Mouse (Mus musculus): ENCODE measurements around the gene Lamb3. TPM values are rescaled to one million over a fixed set of nuclear protein-coding genes. Genes with fewer than 3 reads are reported as not detected.

The Lamb3 gene
- polyA plus RNA-seq, 1 experiment from 2014 or later = 4.3 TPM

DNA sequence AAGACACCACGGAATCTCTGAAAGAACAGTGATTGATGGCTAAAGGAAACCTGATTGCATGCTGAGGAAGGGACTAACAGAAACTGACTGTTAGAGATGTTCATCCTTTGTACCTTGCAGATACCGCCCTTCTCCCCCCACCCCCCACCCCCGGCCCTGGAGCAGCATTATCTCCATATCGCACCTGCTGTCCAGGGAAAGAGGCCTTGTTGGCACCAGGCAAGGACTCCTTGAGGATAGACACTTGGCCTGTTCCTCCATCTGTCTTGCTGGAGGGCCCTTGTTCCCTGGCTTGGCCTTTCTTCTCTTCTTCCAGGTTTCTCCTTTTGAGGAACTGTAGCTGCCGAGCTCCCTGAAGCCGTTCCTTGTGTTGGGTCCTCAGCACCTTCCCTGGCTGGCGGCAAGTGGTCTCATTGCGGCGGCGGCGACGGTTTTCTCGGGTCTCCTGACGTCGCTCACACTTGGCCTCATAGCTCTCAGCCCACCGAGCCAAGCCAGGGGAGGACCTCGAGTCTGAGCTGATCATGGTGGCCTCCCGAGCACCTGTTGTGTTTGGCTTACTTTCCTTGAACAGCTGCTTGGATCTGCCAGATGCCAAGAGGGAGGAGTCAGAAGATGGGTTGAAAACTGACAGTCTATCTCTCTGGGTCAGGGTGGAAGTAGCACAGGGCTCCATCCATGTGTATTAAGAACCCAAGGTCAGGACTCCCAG is 9.8 kb upstream of the Lamb3 start:
- no peak overlapping the region for H3K9ac ChIP-seq (ENCODE audit: low read depth, low read length)
- no peaks in the 10 kb centered on the region for H3K9me3 ChIP-seq (ENCODE audit: control insufficient read depth, low read length)
- ATAC-seq = 0 out of 2 replicates have a peak, but pooled peaks have one; percentile 6
- no peak overlapping the region for H3K4me2 ChIP-seq (ENCODE audit: low read depth, low read length)
- H3K4me1 ChIP-seq (ENCODE audit: control insufficient read depth, insufficient read depth, low read length) = no peaks in the 10 kb centered on the region
- 85% methylated on average over 18 of the region's 18 CpGs for WGBS
- H3K27me3 ChIP-seq (replicated peaks; ENCODE audit: control insufficient read depth, insufficient read depth, low read length) = no peaks in the 10 kb centered on the region
- H3K27ac ChIP-seq (ENCODE audit: low read length) = no peak overlapping the region
- no peaks in the 10 kb centered on the region for H3K36me3 ChIP-seq (ENCODE audit: control insufficient read depth, insufficient read depth, low read length)
- no peak overlapping the region for H3K4me3 ChIP-seq (ENCODE audit: low read length)

DNA sequence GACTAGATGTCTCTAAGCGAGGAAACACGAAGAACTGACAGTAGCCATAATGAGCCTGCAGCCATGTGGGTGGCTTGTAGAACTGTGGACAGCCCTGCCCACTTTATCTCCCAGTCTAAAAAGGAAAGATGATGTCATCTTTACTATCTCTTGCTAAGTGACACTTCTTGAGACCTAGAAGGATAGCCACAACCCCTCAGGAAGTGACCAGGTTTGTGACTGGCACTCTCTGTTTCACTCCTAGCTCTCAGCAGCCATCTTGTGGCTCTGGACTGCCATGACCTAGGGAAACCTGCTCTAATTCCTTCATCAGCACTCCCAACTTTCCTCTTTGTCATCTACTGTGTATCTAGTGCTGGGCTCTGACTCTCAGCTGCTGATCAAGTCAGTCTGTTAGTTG is 9.2 kb upstream of the Lamb3 start:
- peak; percentile 40; the same call in 1 of the 2 replicates for ATAC-seq
- Histone ChIP-seq H3K27me3 (replicated peaks; ENCODE audit: control insufficient read depth, insufficient read depth, low read length) (no peaks in the 10 kb centered on the region), H3K4me1 (ENCODE audit: control insufficient read depth, insufficient read depth, low read length) (no peaks in the 10 kb centered on the region), H3K9ac (ENCODE audit: low read depth, low read length) (no peak overlapping the region), H3K4me3 (ENCODE audit: low read length) (no peak overlapping the region), H3K27ac (ENCODE audit: low read length) (no peak overlapping the region), H3K36me3 (ENCODE audit: control insufficient read depth, insufficient read depth, low read length) (no peaks in the 10 kb centered on the region), H3K4me2 (ENCODE audit: low read depth, low read length) (no peak overlapping the region), H3K9me3 (ENCODE audit: control insufficient read depth, low read length) (no peaks in the 10 kb centered on the region)
- WGBS = 97% methylated on average over 2 of the region's 2 CpGs

DNA sequence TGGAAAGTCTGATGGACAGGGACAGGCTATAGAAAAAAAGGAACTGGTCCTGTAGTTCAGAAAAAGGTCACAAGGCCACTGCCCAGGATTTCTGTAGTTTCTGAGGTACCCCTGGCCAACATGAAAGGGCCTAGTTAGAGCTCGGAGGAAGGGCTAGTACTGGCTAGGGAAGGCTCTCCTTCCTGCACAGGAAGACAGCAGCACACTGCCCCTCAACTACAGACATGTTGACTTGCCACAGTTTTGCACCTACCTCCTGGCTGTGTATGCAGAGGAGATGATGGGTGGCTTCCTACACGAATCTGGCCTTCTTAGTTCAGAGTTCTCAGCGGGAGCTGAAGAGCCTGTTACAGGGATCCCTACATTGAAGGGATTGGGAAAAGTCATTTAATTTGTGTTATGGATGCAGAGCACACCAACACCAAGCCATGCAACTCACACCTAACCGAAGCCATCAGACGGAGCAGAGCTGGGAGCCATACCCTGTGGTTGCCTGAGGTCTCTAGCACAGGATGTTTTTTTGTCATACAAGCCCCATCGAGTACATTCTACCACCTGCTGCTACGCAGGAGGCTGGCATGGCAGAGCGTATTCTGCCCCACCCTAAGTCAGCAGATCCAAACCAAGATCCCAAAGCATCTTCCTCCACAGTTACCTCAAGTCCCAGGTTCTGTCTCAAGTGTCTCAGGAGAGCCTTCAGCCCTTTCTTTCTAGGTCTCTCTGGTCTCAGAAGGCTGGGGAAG is 6.7 kb upstream of the Lamb3 start:
- H3K4me3 ChIP-seq (ENCODE audit: low read length) = no peak overlapping the region
- no peak overlapping the region for H3K4me2 ChIP-seq (ENCODE audit: low read depth, low read length)
- H3K27ac ChIP-seq (ENCODE audit: low read length) = no peak overlapping the region
- no peak overlapping the region for H3K9ac ChIP-seq (ENCODE audit: low read depth, low read length)
- 83% methylated on average over 8 of the region's 8 CpGs for WGBS
- no peaks in the 10 kb centered on the region for H3K36me3 ChIP-seq (ENCODE audit: control insufficient read depth, insufficient read depth, low read length)
- no peaks in the 10 kb centered on the region for H3K27me3 ChIP-seq (replicated peaks; ENCODE audit: control insufficient read depth, insufficient read depth, low read length)
- H3K4me1 ChIP-seq (ENCODE audit: control insufficient read depth, insufficient read depth, low read length) = no peaks in the 10 kb centered on the region
- ATAC-seq = no peak
- H3K9me3 ChIP-seq (ENCODE audit: control insufficient read depth, low read length) = no peaks in the 10 kb centered on the region

DNA sequence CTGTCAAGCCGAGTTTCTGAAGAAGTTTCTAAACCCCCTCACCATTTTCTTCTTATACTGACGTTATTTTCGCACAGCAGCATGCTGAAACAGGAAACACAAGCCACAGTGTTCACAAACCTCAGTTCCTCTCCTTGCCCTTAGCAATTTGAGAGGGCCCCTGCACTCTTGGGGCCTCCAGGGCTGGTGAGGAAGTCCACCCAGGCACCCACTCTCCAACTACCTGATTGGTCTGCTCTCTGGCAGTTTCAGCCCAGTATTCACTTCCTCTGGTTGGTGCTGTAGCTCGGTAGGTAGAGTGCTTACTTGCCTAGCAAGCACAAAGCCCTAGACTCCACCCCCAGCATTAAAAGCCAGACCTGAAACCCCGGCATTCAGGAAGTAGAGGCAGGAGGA is 6.1 kb upstream of the Lamb3 start, which contains the start of gene Traf3ip3:
TSS of gene Traf3ip3 (minus strand) at position 321 of the 396 bp plus-strand sequence.
- no peaks in the 10 kb centered on the region for H3K36me3 ChIP-seq (ENCODE audit: control insufficient read depth, insufficient read depth, low read length)
- peak; percentile 56; the same call in 1 of the 2 replicates for ATAC-seq
- no peak within 1 kb of the TSS for H3K4me2 ChIP-seq (ENCODE audit: low read depth, low read length)
- H3K27ac ChIP-seq (ENCODE audit: low read length) = no peak within 1 kb of the TSS
- WGBS = 66% methylated on average over 5 of the region's 5 CpGs
- H3K9ac ChIP-seq (ENCODE audit: low read depth, low read length) = no peak within 1 kb of the TSS
- H3K27me3 ChIP-seq (replicated peaks; ENCODE audit: control insufficient read depth, insufficient read depth, low read length) = no peaks in the 10 kb centered on the region
- H3K4me1 ChIP-seq (ENCODE audit: control insufficient read depth, insufficient read depth, low read length) = no peaks in the 10 kb centered on the region
- H3K4me3 ChIP-seq (ENCODE audit: low read length) = no peak within 1 kb of the TSS
- no peaks in the 10 kb centered on the region for H3K9me3 ChIP-seq (ENCODE audit: control insufficient read depth, low read length)

DNA sequence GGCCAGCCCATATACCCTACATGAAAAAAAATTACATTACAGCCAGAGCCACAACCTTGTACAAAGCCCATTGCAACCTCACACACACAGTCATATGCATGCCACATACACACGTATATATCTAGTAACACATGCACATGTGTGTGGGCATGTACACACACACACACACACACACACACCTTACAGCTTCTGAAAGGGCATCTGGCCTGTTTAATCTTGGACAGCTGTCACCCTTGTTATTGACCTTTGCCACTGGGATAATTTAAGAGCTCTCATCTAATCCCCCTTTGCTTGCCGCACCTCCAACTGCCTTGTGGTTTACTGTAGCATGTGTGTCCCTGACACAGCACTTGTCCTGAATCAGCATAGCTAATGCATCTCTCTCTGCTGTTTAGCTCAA is 3.7 kb upstream of the Lamb3 start:
- WGBS = 55% methylated on average over 2 of the region's 2 CpGs
- Histone ChIP-seq H3K4me2 (ENCODE audit: low read depth, low read length) (no peak overlapping the region), H3K4me1 (ENCODE audit: control insufficient read depth, insufficient read depth, low read length) (no peaks in the 10 kb centered on the region), H3K27ac (ENCODE audit: low read length) (no peak overlapping the region), H3K36me3 (ENCODE audit: control insufficient read depth, insufficient read depth, low read length) (no peaks in the 10 kb centered on the region), H3K4me3 (ENCODE audit: low read length) (no peak overlapping the region), H3K9ac (ENCODE audit: low read depth, low read length) (no peak overlapping the region), H3K9me3 (ENCODE audit: control insufficient read depth, low read length) (no peaks in the 10 kb centered on the region), H3K27me3 (replicated peaks; ENCODE audit: control insufficient read depth, insufficient read depth, low read length) (no peaks in the 10 kb centered on the region)
- ATAC-seq = no peak

DNA sequence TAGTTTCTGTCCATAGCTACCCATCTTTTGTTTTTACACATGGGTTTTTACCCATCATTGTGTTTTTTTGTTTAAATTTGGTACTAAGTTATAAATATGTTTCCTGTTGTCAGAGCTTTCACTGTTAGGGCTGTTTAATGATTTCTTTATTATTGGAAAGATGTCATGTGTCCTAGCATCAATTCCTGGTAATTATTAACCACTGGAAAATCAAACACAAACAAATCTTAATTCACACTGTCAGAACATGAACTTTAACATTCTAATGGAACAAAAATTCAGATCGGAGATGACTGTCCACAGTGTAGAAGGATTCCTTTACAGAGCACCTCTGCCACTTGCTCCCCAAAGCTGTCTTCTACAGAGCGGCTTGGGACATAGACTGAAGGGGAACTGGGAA is 2.1 kb upstream of the Lamb3 start:
- H3K36me3 ChIP-seq (ENCODE audit: control insufficient read depth, insufficient read depth, low read length) = no peaks in the 10 kb centered on the region
- H3K4me2 ChIP-seq (ENCODE audit: low read depth, low read length) = no peak overlapping the region

DNA sequence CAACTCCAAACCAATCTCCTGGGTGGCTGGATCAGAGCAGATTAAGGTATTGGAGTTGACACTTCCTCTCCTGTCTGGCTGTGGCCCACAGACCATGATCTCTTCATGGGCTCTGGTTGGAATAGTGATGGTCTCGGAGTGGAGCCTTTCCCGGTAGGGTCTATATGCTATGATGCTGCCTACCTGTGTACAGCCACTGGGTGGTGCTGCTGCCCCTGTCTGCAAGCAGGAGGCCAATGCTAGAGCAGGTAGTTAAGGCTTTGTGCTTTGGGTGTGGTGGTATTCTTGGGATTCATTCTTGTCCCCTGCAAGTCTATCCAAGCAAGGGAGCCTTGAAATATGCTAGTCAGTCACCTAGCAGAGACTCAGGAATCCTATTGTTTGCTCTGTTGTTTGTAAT is 679 bp downstream of the Lamb3 start:
- 36% methylated on average over 2 of the region's 2 CpGs for WGBS
- no peak overlapping the region for H3K4me2 ChIP-seq (ENCODE audit: low read depth, low read length)
- no peak overlapping the region for H3K27ac ChIP-seq (ENCODE audit: low read length)
- no peaks in the 10 kb centered on the region for H3K36me3 ChIP-seq (ENCODE audit: control insufficient read depth, insufficient read depth, low read length)
- no peak overlapping the region for H3K9ac ChIP-seq (ENCODE audit: low read depth, low read length)
- no peaks in the 10 kb centered on the region for H3K27me3 ChIP-seq (replicated peaks; ENCODE audit: control insufficient read depth, insufficient read depth, low read length)
- no peaks in the 10 kb centered on the region for H3K4me1 ChIP-seq (ENCODE audit: control insufficient read depth, insufficient read depth, low read length)
- ATAC-seq = 0 out of 2 replicates have a peak, but pooled peaks have one; percentile 38
- no peak overlapping the region for H3K4me3 ChIP-seq (ENCODE audit: low read length)
- H3K9me3 ChIP-seq (ENCODE audit: control insufficient read depth, low read length) = no peaks in the 10 kb centered on the region

More for the DNA sequence above, 2.1 kb upstream of the Lamb3 start:
- ATAC-seq = no peak
- no peak overlapping the region for H3K9ac ChIP-seq (ENCODE audit: low read depth, low read length)
- H3K9me3 ChIP-seq (ENCODE audit: control insufficient read depth, low read length) = no peaks in the 10 kb centered on the region
- H3K27ac ChIP-seq (ENCODE audit: low read length) = no peak overlapping the region
- no peaks in the 10 kb centered on the region for H3K4me1 ChIP-seq (ENCODE audit: control insufficient read depth, insufficient read depth, low read length)
- WGBS = 63% methylated on average over 2 of the region's 2 CpGs
- H3K4me3 ChIP-seq (ENCODE audit: low read length) = no peak overlapping the region
- no peaks in the 10 kb centered on the region for H3K27me3 ChIP-seq (replicated peaks; ENCODE audit: control insufficient read depth, insufficient read depth, low read length)

DNA sequence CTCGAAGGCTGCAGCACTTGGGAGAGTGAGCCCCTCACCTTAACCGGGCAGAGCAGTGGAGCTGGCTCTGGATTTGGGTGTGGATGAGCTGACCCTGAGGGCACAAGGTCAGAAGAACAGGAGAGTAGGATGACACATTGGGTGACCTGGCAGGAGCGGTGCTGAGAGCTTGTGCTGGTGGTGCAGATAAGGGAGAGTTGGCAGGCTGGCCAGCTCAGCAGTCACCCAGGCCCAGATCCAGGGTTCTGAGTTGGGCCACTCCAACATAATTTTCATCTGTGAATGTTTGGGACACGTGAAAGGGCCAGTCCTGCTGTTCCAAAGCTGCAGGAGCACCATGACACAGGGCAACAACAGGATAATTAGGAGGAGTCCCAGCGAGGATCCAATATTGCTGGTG is 3.9 kb downstream of the Lamb3 start:
- Histone ChIP-seq H3K9ac (ENCODE audit: low read depth, low read length) (no peak overlapping the region), H3K36me3 (ENCODE audit: control insufficient read depth, insufficient read depth, low read length) (no peaks in the 10 kb centered on the region), H3K4me2 (ENCODE audit: low read depth, low read length) (no peak overlapping the region), H3K27me3 (replicated peaks; ENCODE audit: control insufficient read depth, insufficient read depth, low read length) (no peaks in the 10 kb centered on the region), H3K4me3 (ENCODE audit: low read length) (no peak overlapping the region), H3K4me1 (ENCODE audit: control insufficient read depth, insufficient read depth, low read length) (no peaks in the 10 kb centered on the region), H3K27ac (ENCODE audit: low read length) (no peak overlapping the region), H3K9me3 (ENCODE audit: control insufficient read depth, low read length) (no peaks in the 10 kb centered on the region)
- ATAC-seq = no peak
- 75% methylated on average over 5 of the region's 5 CpGs for WGBS

DNA sequence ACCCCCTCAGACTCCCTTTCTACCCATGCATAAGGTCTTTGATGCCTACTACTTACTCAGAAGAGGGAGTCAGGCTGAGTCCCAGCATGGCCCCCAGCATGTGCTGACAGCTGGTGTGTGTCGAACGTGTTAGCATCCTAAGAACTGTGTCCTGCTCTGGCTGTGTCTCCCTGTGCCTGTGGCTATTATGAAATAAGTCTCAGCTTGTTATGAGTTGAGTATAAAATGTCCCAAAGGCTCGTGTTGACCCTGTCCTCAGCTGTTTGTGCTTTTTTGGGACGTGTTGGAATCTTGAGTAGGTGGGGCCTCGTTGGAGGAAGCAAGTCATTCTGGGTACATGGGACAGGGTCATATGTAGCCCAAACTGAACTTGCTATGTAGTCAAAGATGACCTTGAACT is 6.6 kb downstream of the Lamb3 start:
- no peak overlapping the region for H3K4me2 ChIP-seq (ENCODE audit: low read depth, low read length)
- no peaks in the 10 kb centered on the region for H3K9me3 ChIP-seq (ENCODE audit: control insufficient read depth, low read length)
- ATAC-seq = no peak
- H3K36me3 ChIP-seq (ENCODE audit: control insufficient read depth, insufficient read depth, low read length) = no peaks in the 10 kb centered on the region
- H3K27me3 ChIP-seq (replicated peaks; ENCODE audit: control insufficient read depth, insufficient read depth, low read length) = no peaks in the 10 kb centered on the region
- H3K9ac ChIP-seq (ENCODE audit: low read depth, low read length) = no peak overlapping the region
- WGBS = 64% methylated on average over 5 of the region's 5 CpGs
- H3K27ac ChIP-seq (ENCODE audit: low read length) = no peak overlapping the region
- no peak overlapping the region for H3K4me3 ChIP-seq (ENCODE audit: low read length)
- no peaks in the 10 kb centered on the region for H3K4me1 ChIP-seq (ENCODE audit: control insufficient read depth, insufficient read depth, low read length)

Measured in intestine, embryonic 16.5 days (tissue).